Mouse (Mus musculus) midbrain, embryonic 14.5 days (tissue): ENCODE measurements around the gene Dnajc27. TPM values are rescaled to one million over a fixed set of nuclear protein-coding genes. Genes with fewer than 3 reads are reported as not detected.

Source experiments
- ATAC-seq: fragments of 200-750 bp; cut with Nextera tagmentation; 2 replicates; pipeline ENCODE4 v1.8.0; 2017; ENCODE audit warnings: moderate number of reproducible peaks, moderate library complexity; ENCODE audit not compliant: low FRiP score, low TSS enrichment
- DNase-seq: peaks from one replicate; pipeline ENCODE4 v3.0.0-alpha.2; 2015
- H3K27ac ChIP-seq: fragments of 300-500 bp; sonication (generic); replicated peaks from 2 replicates; pipeline ENCODE4 v1.5.1; 2014; ENCODE audit warnings: mild to moderate bottlenecking, low read depth, low read length, moderate library complexity
- H3K27me3 ChIP-seq: fragments of 300-500 bp; sonication (generic); 2 replicates; pipeline ENCODE4 v1.6.1; 2014; ENCODE audit warnings: low read length, control low read depth, mixed read lengths; ENCODE audit not compliant: control insufficient read depth, insufficient read depth
- H3K36me3 ChIP-seq: fragments of 300-500 bp; sonication (generic); 2 replicates; pipeline ENCODE4 v1.6.1; 2014; ENCODE audit warnings: low read length, control low read depth; ENCODE audit not compliant: control insufficient read depth, insufficient read depth
- H3K4me1 ChIP-seq: fragments of 300-500 bp; sonication (generic); 2 replicates; pipeline ENCODE4 v1.6.1; 2014; ENCODE audit warnings: mild to moderate bottlenecking, antibody characterized with exemption, low read length, control low read depth; ENCODE audit not compliant: control insufficient read depth, insufficient read depth
- H3K4me2 ChIP-seq: fragments of 300-500 bp; sonication (generic); 2 replicates; pipeline ENCODE4 v1.6.1; 2014; ENCODE audit warnings: mild to moderate bottlenecking, low read length, moderate library complexity
- H3K4me3 ChIP-seq: fragments of 300-500 bp; sonication (generic); replicated peaks from 2 replicates; pipeline ENCODE4 v1.5.1; 2014; ENCODE audit warnings: low read depth, low read length
- H3K9ac ChIP-seq: fragments of 300-500 bp; sonication (generic); replicated peaks from 2 replicates; pipeline ENCODE4 v1.6.1; 2014; ENCODE audit warnings: mild to moderate bottlenecking, low read length, moderate library complexity
- H3K9me3 ChIP-seq: fragments of 300-500 bp; sonication (generic); 2 replicates; pipeline ENCODE4 v1.6.1; 2016; ENCODE audit warnings: low read length, control low read depth, mixed read lengths; ENCODE audit not compliant: control insufficient read depth
- WGBS: fragments of 180-500 bp; shearing (Covaris S2); extraction: QIAGEN DNeasy Blood & Tissue Kit; methylation state at CpG from one replicate; pipeline ENCODE4 v1.1.7; 2014; 5-methylcytosine and 5-hydroxymethylcytosine counted together
- polyA plus RNA-seq: library from polyadenylated mRNA; unstranded; fragments of >200 nt; fragmentation: Nextera tagmentation; extraction: Ambion mirVana; gene quantifications from 2 replicates; pipeline ENCODE4 v1.2.1, GENCODE M21; 2014

Dnajc27 gene
- polyA plus RNA-seq, result 16.0 and 20.1 TPM in 2 replicates

DNA sequence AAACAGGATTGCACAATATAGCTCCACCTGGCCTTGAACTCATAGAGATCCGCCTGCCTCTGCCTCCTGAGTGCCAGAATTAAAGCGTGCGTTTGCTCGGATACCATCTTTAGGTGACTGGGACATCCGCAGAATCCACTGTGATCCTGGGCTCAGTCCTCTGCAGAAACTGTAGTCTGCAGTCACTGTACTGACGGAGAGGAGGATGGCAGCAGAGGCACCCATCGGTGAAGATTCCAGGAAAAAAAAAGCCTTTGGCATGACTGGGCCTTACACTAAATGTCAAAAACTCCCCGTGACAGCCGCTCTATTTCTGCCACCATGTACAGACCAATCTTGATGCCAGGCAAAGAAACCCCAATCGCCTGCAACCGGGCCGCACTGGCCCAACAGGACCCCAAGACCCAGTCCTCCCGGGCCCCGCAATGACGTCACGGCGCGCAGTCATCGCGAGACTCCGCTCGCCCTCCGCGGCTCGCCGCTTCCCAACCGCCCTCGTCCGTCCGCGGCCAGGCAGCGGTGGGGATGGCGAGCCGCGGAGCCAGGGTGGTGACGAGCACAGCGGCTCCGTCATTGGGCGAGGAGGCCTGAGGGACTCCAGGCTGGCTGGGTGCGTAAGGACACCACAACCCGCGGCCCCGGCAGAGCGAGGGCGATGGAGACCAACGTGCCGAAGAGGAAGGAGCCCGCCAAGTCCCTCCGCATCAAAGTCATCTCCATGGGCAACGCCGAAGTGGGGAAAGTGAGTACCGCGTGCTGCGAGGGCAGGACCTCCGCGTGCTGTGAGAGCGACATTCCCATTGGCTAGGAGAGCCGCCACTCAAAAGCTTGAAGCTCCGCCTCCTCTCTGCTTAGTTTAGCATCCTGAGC, at the start of gene Dnajc27:
Gene Dnajc27, plus strand, starts transcription at position 452 of the 870 bp plus-strand sequence.
- no peaks in the 10 kb centered on the region for H3K9me3 ChIP-seq
- H3K36me3 ChIP-seq, result peaks cover 15% of the 10 kb centered on the region
- peak within 1 kb of the TSS; percentile 98 for H3K27ac ChIP-seq
- peak; percentile 97 for DNase-seq
- H3K4me3 ChIP-seq, result peak within 1 kb of the TSS; percentile 59
- peaks cover 11% of the 10 kb centered on the region; the same call in 1 of the 2 replicates for H3K4me1 ChIP-seq
- peak within 1 kb of the TSS; percentile 79 for H3K9ac ChIP-seq
- no peaks in the 10 kb centered on the region for H3K27me3 ChIP-seq
- peak within 1 kb of the TSS; percentile 71 for H3K4me2 ChIP-seq
- peak; percentile 97 for ATAC-seq
- 4% methylated on average over 59 of the region's 59 CpGs for WGBS

- WGBS, result 94% methylated on average over 5 of the region's 5 CpGs
- no peak for ATAC-seq
- 0 out of 2 replicates have a peak overlapping the region, but pooled peaks have one; percentile 62 for H3K4me2 ChIP-seq
Measured at GRCm38 (mm10) chr12:4036157-4036556, 46.2 kb upstream of the Dnajc27 start.

DNA sequence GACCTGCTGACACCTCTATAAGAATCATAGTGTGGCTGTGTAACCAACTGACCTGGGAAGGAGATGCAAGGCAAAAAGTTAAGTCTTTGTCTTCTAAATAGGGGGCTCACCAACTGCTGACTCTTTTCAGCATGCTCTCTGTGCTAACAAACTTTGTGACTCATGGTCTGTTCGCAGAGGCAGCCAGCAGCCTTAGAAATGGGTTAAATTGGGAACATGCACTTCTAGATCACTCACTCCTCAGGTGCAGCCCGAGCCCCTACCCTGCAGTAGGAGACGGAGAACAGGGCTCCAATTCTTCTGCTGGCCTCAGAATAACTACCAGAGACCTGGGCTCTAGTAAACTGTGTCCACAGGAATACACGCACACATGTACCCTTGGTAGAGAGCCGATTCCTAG, 44.9 kb upstream of the Dnajc27 start:
- no peaks in the 10 kb centered on the region for H3K36me3 ChIP-seq
- peaks cover 22% of the 10 kb centered on the region for H3K4me1 ChIP-seq
- no peaks in the 10 kb centered on the region for H3K9me3 ChIP-seq
- peak overlapping the region; percentile 97 for H3K4me3 ChIP-seq
- peak overlapping the region; percentile 86; the same call in 1 of the 2 replicates for H3K27ac ChIP-seq
- H3K9ac ChIP-seq, result peak overlapping the region; percentile 93
- H3K4me2 ChIP-seq, result peak overlapping the region; percentile 62
- no peaks in the 10 kb centered on the region for H3K27me3 ChIP-seq
- ATAC-seq (no peak), DNase-seq (no peak)
- 24% methylated on average over 5 of the region's 5 CpGs for WGBS

More at GRCm38 (mm10) chr12:4036157-4036556, 46.2 kb upstream of the Dnajc27 start:
- H3K4me3 ChIP-seq, result no peak overlapping the region
- no peaks in the 10 kb centered on the region for H3K36me3 ChIP-seq
- no peak for DNase-seq
- H3K9ac ChIP-seq, result no peak overlapping the region
- no peaks in the 10 kb centered on the region for H3K9me3 ChIP-seq
- H3K27me3 ChIP-seq, result no peaks in the 10 kb centered on the region
- H3K4me1 ChIP-seq, result peaks cover 22% of the 10 kb centered on the region
- H3K27ac ChIP-seq, result no peak overlapping the region

- DNase-seq (peak; percentile 96), ATAC-seq (peak; percentile 93)
- H3K27ac ChIP-seq, result peak within 1 kb of the TSS; percentile 86
- peak within 1 kb of the TSS; percentile 62 for H3K4me2 ChIP-seq
- H3K4me3 ChIP-seq, result peak within 1 kb of the TSS; percentile 97
- H3K27me3 ChIP-seq, result no peaks in the 10 kb centered on the region
- H3K9me3 ChIP-seq, result no peaks in the 10 kb centered on the region
- peaks cover 22% of the 10 kb centered on the region for H3K4me1 ChIP-seq
- H3K36me3 ChIP-seq, result no peaks in the 10 kb centered on the region
- under 1% methylated on average over 78 of the region's 78 CpGs for WGBS
- H3K9ac ChIP-seq, result peak within 1 kb of the TSS; percentile 93
Measured at GRCm38 (mm10) chr12:4038061-4039041, 44.0 kb upstream of the Dnajc27 start, which contains the start of gene Efr3b. TSS of gene Efr3b (minus strand) at chr12:4038915.

DNA sequence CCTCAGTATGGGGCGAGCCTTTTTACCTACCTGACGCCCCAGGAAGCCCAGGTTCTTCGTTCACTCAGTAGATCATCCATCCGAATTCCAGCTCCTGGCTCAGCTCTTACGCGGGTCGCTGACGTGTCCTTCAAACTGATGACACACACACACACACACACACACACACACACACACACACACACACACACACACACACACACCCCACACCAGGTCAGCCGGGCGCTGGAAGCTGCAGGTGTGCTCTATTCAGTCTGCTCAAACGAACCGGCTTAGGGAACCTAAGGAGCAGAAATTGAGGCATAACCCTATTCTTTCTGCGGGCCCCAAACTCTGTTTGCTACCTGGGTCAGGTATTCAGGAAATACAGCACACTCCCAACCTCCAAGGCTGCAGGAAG, 43.3 kb upstream of the Dnajc27 start:
- Histone ChIP-seq H3K9me3 (no peaks in the 10 kb centered on the region), H3K4me2 (peak overlapping the region; percentile 62), H3K27me3 (no peaks in the 10 kb centered on the region), H3K4me1 (peaks cover 22% of the 10 kb centered on the region), H3K4me3 (peak overlapping the region; percentile 97), H3K9ac (peak overlapping the region; percentile 93), H3K36me3 (no peaks in the 10 kb centered on the region), H3K27ac (peak overlapping the region; percentile 86)
- no peak for DNase-seq
- no peak for ATAC-seq
- WGBS, result 1% methylated on average over 13 of the region's 13 CpGs

DNA sequence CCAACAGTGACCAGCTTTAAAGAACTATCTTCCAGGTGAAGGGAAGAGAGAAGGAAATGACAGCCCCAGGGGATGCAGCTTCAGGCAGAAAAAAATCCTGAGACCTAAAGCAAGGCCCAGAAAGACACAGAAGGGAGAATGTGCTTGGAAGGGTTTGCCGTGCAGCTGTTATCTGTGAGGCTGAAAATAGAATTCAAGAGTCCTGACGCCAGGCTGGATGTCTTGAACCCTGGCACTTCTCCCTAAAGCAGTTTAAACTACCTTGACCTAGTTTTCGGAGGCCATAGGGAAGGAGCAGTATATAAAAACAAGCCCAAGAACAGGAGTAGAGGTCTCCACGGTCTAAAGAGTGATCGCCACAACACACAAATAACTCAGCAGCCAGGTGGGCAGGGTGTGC, 40.0 kb upstream of the Dnajc27 start:
- H3K9me3 ChIP-seq, result no peaks in the 10 kb centered on the region
- no peak overlapping the region for H3K27ac ChIP-seq
- no peak overlapping the region for H3K4me3 ChIP-seq
- H3K4me1 ChIP-seq, result peaks cover 5% of the 10 kb centered on the region
- H3K27me3 ChIP-seq, result no peaks in the 10 kb centered on the region
- no peak for ATAC-seq
- WGBS, result 71% methylated on average over 5 of the region's 5 CpGs
- no peaks in the 10 kb centered on the region for H3K36me3 ChIP-seq
- H3K4me2 ChIP-seq, result no peak overlapping the region
- DNase-seq, result no peak
- H3K9ac ChIP-seq, result no peak overlapping the region

- Histone ChIP-seq H3K4me1 (no peaks in the 10 kb centered on the region), H3K27ac (no peak overlapping the region), H3K4me3 (no peak overlapping the region), H3K4me2 (no peak overlapping the region), H3K36me3 (no peaks in the 10 kb centered on the region), H3K9ac (no peak overlapping the region), H3K9me3 (no peaks in the 10 kb centered on the region), H3K27me3 (no peaks in the 10 kb centered on the region)
- DNase-seq (no peak), ATAC-seq (no peak)
- 86% methylated on average over 1 of the region's 1 CpGs for WGBS
Measured at GRCm38 (mm10) chr12:4045992-4046391, 36.4 kb upstream of the Dnajc27 start.

- Histone ChIP-seq H3K36me3 (no peaks in the 10 kb centered on the region), H3K27me3 (no peaks in the 10 kb centered on the region), H3K4me1 (no peaks in the 10 kb centered on the region), H3K4me3 (no peak overlapping the region), H3K9ac (no peak overlapping the region), H3K27ac (no peak overlapping the region), H3K9me3 (no peaks in the 10 kb centered on the region), H3K4me2 (no peak overlapping the region)
- DNase-seq, result no peak
- ATAC-seq, result no peak
- 36% methylated on average over 6 of the region's 6 CpGs for whole genome bisulfite sequencing
Measured at GRCm38 (mm10) chr12:4048031-4048430, 34.4 kb upstream of the Dnajc27 start.
